Mouse (Mus musculus) erythroblast, embryonic 14.5 days (primary cell): ENCODE data around the gene Krtap19-5.

Experiments
- GATA1 ChIP-seq: IDR thresholded peaks from 2 replicates; pipeline ENCODE4 v1.6.1; 2012; ENCODE audit warnings: low read length, inconsistent platforms, mixed read lengths
- TAL1 ChIP-seq: IDR thresholded peaks from 3 replicates; pipeline ENCODE4 v1.6.1; 2012; ENCODE audit warnings: low read length, inconsistent platforms, mixed read lengths

GRCm38 (mm10) chr16:88941106-88941505 lies 44.8 kb upstream of the Krtap19-5 start:
- TF ChIP-seq TAL1: no peak
- TF ChIP-seq GATA1: no peak
